Mouse (Mus musculus) bone marrow macrophage, adult 2 months (primary cell): ENCODE measurements around the gene Acin1.

Experiments used
- CTCF ChIP-seq: IDR thresholded peaks from 2 replicates; pipeline ENCODE4 v1.5.1; 2012; ENCODE audit warnings: low read depth, mild to moderate bottlenecking, low read length, moderate library complexity
- POLR2A ChIP-seq: IDR thresholded peaks from 2 replicates; pipeline ENCODE4 v1.6.1; 2012; ENCODE audit warnings: mild to moderate bottlenecking, low read depth, low read length, borderline replicate concordance

DNA sequence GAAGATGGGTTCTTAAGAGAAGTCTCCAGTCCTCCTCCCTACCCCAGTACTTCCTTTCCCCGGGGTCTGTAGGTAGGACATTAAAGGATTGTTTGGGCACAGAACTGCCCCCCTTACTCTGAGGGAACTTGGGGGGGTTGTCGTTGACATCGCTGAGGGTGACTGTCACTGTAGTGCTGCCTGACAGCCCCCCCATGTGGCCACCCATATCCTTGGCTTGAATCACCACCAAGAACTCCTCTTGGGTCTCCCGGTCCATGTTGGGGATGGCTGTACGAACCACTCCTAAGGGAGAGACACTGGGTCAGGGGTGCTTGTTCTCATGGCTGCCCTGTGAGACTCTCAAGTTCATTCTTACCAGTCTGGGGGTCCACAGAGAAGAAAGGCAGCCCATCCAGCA is 48.5 kb downstream of the Acin1 start:
- TF ChIP-seq CTCF (no peak), POLR2A (no peak)
